Mouse (Mus musculus) embryonic facial prominence, embryonic 14.5 days (tissue): ENCODE measurements around the gene Cib1. TPM values are rescaled to one million over a fixed set of nuclear protein-coding genes. Genes with fewer than 3 reads are reported as not detected.

Source experiments
- ATAC-seq: fragments of 200-750 bp; cut with Nextera tagmentation; 2 replicates; pipeline ENCODE4 v1.8.0; 2017; ENCODE audit warnings: low read depth, moderate number of reproducible peaks, moderate TSS enrichment
- DNase-seq: peaks from one replicate; pipeline ENCODE4 v3.0.0-alpha.2; 2015; ENCODE audit warnings: low spot score
- H3K27ac ChIP-seq: fragments of 300-500 bp; sonication (generic); replicated peaks from 2 replicates; pipeline ENCODE4 v1.5.1; 2014; ENCODE audit warnings: low read depth, mild to moderate bottlenecking, low read length, moderate library complexity
- H3K27me3 ChIP-seq: fragments of 300-500 bp; sonication (generic); replicated peaks from 2 replicates; pipeline ENCODE4 v1.6.1; 2014; ENCODE audit warnings: low read length; ENCODE audit not compliant: control insufficient read depth, insufficient read depth
- H3K36me3 ChIP-seq: fragments of 300-500 bp; sonication (generic); 2 replicates; pipeline ENCODE4 v1.6.1; 2014; ENCODE audit warnings: low read length, mixed read lengths; ENCODE audit not compliant: control insufficient read depth, insufficient read depth
- H3K4me1 ChIP-seq: fragments of 300-500 bp; sonication (generic); 2 replicates; pipeline ENCODE4 v1.6.1; 2014; ENCODE audit warnings: antibody characterized with exemption, low read length; ENCODE audit not compliant: control insufficient read depth, insufficient read depth
- H3K4me2 ChIP-seq: fragments of 300-500 bp; sonication (generic); 2 replicates; pipeline ENCODE4 v1.6.1; 2014; ENCODE audit warnings: low read depth, mild to moderate bottlenecking, low read length, moderate library complexity, mixed read lengths
- H3K4me3 ChIP-seq: fragments of 300-500 bp; sonication (generic); 2 replicates; pipeline ENCODE4 v1.5.1; 2014; ENCODE audit warnings: low read depth, mild to moderate bottlenecking, low read length
- H3K9ac ChIP-seq: fragments of 300-500 bp; sonication (generic); 2 replicates; pipeline ENCODE4 v1.6.1; 2014; ENCODE audit warnings: low read depth, mild to moderate bottlenecking, low read length, moderate library complexity, mixed read lengths
- H3K9me3 ChIP-seq: fragments of 300-500 bp; sonication (generic); 2 replicates; pipeline ENCODE4 v1.6.1; 2016; ENCODE audit warnings: low read length; ENCODE audit not compliant: control insufficient read depth
- WGBS: fragments of 180-500 bp; shearing (Covaris S2); extraction: QIAGEN DNeasy Blood & Tissue Kit; methylation state at CpG from one replicate; pipeline ENCODE4 v1.1.7; 2014; 5-methylcytosine and 5-hydroxymethylcytosine counted together
- polyA plus RNA-seq: library from polyadenylated mRNA; unstranded; fragments of >200 nt; fragmentation: Nextera tagmentation; extraction: Ambion mirVana; gene quantifications from 2 replicates; pipeline ENCODE4 v1.2.1, GENCODE M21; 2014

Gene Cib1
- polyA plus RNA-seq, 1 experiment from 2014 or later, result 89.1 TPM

- no peak for ATAC-seq
- Histone ChIP-seq H3K4me2 (no peak overlapping the region), H3K27ac (peak overlapping the region; percentile 53)
Observed at GRCm38 (mm10) chr7:80208738-80209430, 23.7 kb downstream of the Cib1 start.

GRCm38 (mm10) chr7:80208026-80208642 is 24.5 kb downstream of the Cib1 start:
- H3K36me3 ChIP-seq, result 0 out of 2 replicates have a peak, but pooled peaks cover 6% of the 10 kb centered on the region
- no peak overlapping the region for H3K4me3 ChIP-seq
- peak; percentile 77 for DNase-seq
- peaks cover 23% of the 10 kb centered on the region for H3K4me1 ChIP-seq
- 69% methylated on average over 18 of the region's 18 CpGs for WGBS
- H3K9ac ChIP-seq, result no peak overlapping the region
- H3K27me3 ChIP-seq, result no peaks in the 10 kb centered on the region
- H3K4me2 ChIP-seq, result no peak overlapping the region
- peak overlapping the region; percentile 74 for H3K27ac ChIP-seq
- H3K9me3 ChIP-seq, result no peaks in the 10 kb centered on the region
- ATAC-seq, result peak; percentile 91

More at GRCm38 (mm10) chr7:80208738-80209430, 23.7 kb downstream of the Cib1 start:
- Histone ChIP-seq H3K4me1 (peaks cover 23% of the 10 kb centered on the region), H3K4me3 (no peak overlapping the region), H3K36me3 (0 out of 2 replicates have a peak, but pooled peaks cover 12% of the 10 kb centered on the region), H3K27me3 (no peaks in the 10 kb centered on the region), H3K9me3 (no peaks in the 10 kb centered on the region), H3K9ac (peak overlapping the region; percentile 8; the same call in 1 of the 2 replicates)
- no peak for DNase-seq
- 77% methylated on average over 10 of the region's 10 CpGs for WGBS

GRCm38 (mm10) chr7:80207314-80207731 is 25.3 kb downstream of the Cib1 start:
- no peaks in the 10 kb centered on the region for H3K27me3 ChIP-seq
- H3K9ac ChIP-seq, result 0 out of 2 replicates have a peak overlapping the region, but pooled peaks have one; percentile 7
- ATAC-seq, result 0 out of 2 replicates have a peak, but pooled peaks have one; percentile 2
- no peaks in the 10 kb centered on the region for H3K9me3 ChIP-seq
- H3K4me3 ChIP-seq, result no peak overlapping the region
- H3K4me1 ChIP-seq, result peaks cover 23% of the 10 kb centered on the region
- no peak for DNase-seq
- H3K27ac ChIP-seq, result peak overlapping the region; percentile 74
- 56% methylated on average over 3 of the region's 3 CpGs for WGBS
- no peaks in the 10 kb centered on the region for H3K36me3 ChIP-seq
- H3K4me2 ChIP-seq, result peak overlapping the region; percentile 10; the same call in 1 of the 2 replicates

GRCm38 (mm10) chr7:80205705-80206589 is 26.7 kb downstream of the Cib1 start:
- H3K27ac ChIP-seq, result no peak overlapping the region
- no peak overlapping the region for H3K4me3 ChIP-seq
- no peak overlapping the region for H3K9ac ChIP-seq
- WGBS, result 86% methylated on average over 12 of the region's 12 CpGs
- no peaks in the 10 kb centered on the region for H3K27me3 ChIP-seq
- ATAC-seq, result no peak
- H3K4me1 ChIP-seq, result peaks cover 25% of the 10 kb centered on the region
- H3K4me2 ChIP-seq, result no peak overlapping the region
- DNase-seq, result no peak
- no peaks in the 10 kb centered on the region for H3K9me3 ChIP-seq
- H3K36me3 ChIP-seq, result no peaks in the 10 kb centered on the region

GRCm38 (mm10) chr7:80204961-80205360 is 27.7 kb downstream of the Cib1 start:
- DNase-seq, result no peak
- Histone ChIP-seq H3K36me3 (no peaks in the 10 kb centered on the region), H3K27me3 (no peaks in the 10 kb centered on the region), H3K9me3 (no peaks in the 10 kb centered on the region), H3K27ac (no peak overlapping the region), H3K4me1 (peaks cover 30% of the 10 kb centered on the region), H3K4me2 (no peak overlapping the region), H3K9ac (no peak overlapping the region), H3K4me3 (no peak overlapping the region)
- WGBS, result 55% methylated on average over 7 of the region's 7 CpGs
- ATAC-seq, result no peak

- Histone ChIP-seq H3K4me1 (peaks cover 31% of the 10 kb centered on the region), H3K9me3 (no peaks in the 10 kb centered on the region), H3K36me3 (no peaks in the 10 kb centered on the region), H3K4me2 (no peak overlapping the region), H3K27me3 (no peaks in the 10 kb centered on the region), H3K4me3 (no peak overlapping the region), H3K27ac (no peak overlapping the region), H3K9ac (no peak overlapping the region)
- WGBS, result 74% methylated on average over 4 of the region's 4 CpGs
- DNase-seq (no peak), ATAC-seq (no peak)
Observed at GRCm38 (mm10) chr7:80204362-80204761, 28.3 kb downstream of the Cib1 start.

- Histone ChIP-seq H3K4me1 (peaks cover 25% of the 10 kb centered on the region), H3K9me3 (no peaks in the 10 kb centered on the region), H3K27ac (no peak overlapping the region), H3K9ac (no peak overlapping the region), H3K4me3 (no peak overlapping the region), H3K27me3 (no peaks in the 10 kb centered on the region), H3K36me3 (no peaks in the 10 kb centered on the region), H3K4me2 (no peak overlapping the region)
- WGBS, result 56% methylated on average over 12 of the region's 12 CpGs
- DNase-seq (no peak), ATAC-seq (no peak)
Observed at GRCm38 (mm10) chr7:80203638-80204096, 28.9 kb downstream of the Cib1 start.

- WGBS, result 84% methylated on average over 5 of the region's 5 CpGs
- peaks cover 24% of the 10 kb centered on the region for H3K4me1 ChIP-seq
- no peak overlapping the region for H3K4me3 ChIP-seq
- H3K9me3 ChIP-seq, result no peaks in the 10 kb centered on the region
- ATAC-seq, result no peak
- H3K27me3 ChIP-seq, result no peaks in the 10 kb centered on the region
- no peak overlapping the region for H3K4me2 ChIP-seq
- H3K36me3 ChIP-seq, result no peaks in the 10 kb centered on the region
- H3K9ac ChIP-seq, result no peak overlapping the region
- no peak overlapping the region for H3K27ac ChIP-seq
- no peak for DNase-seq
Observed at GRCm38 (mm10) chr7:80202961-80203360, 29.7 kb downstream of the Cib1 start.
